Mouse (Mus musculus) thymus, postnatal 0 days (tissue): ENCODE data around the gene Myo18a. TPM values are rescaled to one million over a fixed set of nuclear protein-coding genes. Genes with fewer than 3 reads are reported as not detected.
"Not testable (repeated sequence)": the region's sequence is repeated elsewhere in the genome, so short reads cannot be mapped to it uniquely, and the experiment has no call there.

Source experiments
- DNase-seq: peaks from one replicate; pipeline ENCODE4 v3.0.0-alpha.2; 2015; ENCODE audit warnings: low spot score
- polyA plus RNA-seq: library from polyadenylated mRNA; unstranded; fragments of >200 nt; fragmentation: Nextera tagmentation; extraction: Ambion mirVana; gene quantifications from 2 replicates; pipeline ENCODE4 v1.2.1, GENCODE M21; 2015

Myo18a gene
- 25.5 and 27.5 TPM in 2 replicates for polyA plus RNA-seq

DNA sequence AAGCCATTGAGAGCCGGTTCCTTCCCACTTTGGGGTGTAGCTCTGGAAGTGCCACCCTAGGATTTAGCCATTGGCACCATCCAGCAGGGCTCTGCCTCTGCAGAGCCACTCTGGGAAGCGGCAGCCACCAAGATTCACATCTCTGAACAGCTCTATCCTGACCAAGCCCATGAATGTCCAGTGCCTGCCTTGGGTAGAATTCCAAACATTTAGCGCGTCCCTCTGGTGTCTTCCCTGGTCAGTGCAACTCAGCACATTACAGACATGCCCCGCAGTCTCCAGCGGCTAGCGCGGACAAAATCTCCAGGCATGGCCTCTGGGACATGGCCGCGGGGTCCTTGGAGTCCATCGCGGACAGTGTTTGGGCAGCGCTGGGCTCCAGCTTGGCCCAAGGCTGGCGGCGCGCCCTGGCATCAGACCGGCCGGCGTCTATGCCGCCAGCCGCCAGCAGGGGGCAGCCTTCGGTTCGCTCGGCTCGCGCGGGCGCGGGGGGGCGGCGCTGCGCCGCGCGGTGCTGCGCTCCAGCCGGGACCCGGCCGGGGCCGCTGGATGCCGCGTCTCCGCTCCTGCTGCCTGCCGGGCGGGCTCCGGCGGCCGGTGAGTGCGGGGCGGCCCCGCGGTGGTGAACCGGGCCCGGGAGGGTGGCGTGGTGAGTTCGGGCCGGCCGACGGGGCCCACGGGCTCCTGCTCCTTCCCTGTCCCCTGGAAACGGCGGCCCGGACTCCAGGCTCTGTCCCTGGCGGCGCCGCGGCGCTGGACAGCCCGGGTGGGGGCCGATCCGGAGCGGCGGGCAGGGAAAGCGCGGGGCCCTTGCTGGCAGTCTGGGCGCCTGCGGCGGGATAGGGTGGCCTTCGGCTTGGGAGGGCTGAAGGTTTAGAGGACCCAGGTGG is at the start of gene Myo18a:
Myo18a (plus strand) TSS at position 464 of the 890 bp plus-strand sequence.
- DNase-seq: peak; percentile 83

DNA sequence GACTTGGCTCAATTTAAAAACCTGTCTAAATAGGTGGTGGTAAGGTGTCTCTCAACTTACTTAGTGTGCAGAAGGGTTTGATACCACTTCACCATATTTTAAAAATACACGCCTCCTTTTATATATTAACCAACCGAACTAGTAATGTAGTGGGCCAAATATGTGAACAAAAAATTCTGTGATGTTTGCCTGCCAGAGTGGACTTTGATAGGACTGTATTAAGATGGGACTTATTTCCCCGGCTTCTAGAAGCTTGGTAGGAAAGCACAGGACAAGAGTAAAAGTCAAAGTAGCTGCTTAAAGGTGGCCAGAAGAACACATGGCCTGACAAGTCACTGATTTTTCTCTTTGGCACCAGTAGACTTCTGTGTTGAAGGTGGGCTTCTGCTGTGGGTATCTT is 49.3 kb upstream of the Myo18a start:
- DNase-seq: no peak

DNA sequence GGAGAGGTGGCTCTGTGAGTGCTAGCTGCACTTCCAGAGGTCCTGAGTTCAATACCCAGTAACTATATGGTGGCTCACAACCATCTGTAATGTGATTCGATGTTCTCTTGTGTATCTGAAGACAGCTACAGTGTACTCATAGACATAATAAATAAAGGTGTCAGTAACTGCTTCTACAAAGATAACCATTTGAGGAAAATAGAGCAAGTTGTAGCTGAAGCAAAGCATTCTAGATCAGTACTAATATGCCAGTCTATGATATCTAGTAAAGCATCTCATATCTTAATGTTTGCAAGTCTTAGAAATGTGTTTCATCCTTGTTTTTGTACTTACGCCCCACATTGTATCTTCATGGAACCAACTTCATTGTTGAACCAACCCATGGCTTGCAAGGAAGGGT is 44.0 kb upstream of the Myo18a start:
- no peak for DNase-seq

DNA sequence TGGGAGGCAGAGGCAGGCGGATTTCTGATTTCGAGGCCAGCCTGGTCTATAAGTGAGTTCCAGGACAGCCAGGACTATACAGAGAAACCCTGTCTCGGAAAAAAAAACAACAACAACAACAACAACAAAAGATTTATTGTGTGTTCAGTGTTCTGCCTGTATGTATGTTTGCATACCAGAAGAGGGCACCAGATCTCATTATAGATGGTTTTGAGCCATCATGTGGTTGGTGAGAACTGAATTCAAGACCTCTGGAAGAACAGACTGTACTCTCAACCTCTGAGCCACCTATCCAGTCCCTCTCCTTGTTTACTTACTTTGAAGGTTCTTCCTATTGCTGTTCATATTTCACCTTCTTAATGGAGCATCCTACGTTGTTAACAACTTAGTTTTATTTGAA is 41.7 kb upstream of the Myo18a start:
- DNase-seq: no peak

DNA sequence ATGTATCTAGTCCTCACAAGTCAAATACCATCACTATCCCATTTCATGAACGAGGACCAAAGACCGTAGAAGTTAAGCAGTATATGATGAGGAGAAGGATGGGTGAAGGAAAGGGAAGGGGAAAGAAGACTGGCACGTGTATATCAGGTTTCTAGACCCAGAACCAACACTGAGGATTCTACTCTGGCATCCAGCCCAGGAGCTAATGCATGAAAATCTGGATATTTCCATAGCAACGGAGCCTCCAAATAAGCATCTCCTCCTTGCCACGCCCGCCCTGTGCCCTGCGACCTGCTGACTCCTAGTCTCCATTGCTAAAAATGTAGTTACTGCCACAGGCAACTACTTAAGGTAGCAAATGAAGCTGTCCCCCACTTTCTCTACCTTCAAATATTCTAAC is 38.3 kb upstream of the Myo18a start:
- no peak for DNase-seq

DNA sequence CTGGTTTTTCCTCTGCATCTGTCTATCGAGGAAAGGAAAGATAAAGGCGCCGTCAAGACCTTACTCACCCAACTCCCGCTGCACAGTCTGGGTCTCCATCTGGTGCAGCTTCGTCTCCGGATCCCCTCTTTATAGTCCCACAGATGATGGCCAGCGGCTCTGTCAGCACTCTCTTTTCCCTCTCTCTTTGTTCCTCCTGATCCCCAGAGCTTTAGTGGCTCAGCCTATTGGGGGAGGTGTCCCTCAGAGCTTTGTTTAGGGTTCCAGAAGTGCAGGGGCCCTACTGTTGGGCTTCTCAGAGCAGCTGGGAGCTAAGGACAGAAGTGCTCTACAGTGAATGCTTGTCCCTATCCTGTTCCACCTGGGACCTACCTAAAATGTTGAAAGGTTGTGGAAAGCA is 37.9 kb upstream of the Myo18a start, which contains the start of gene Cryba1:
Cryba1 (minus strand) TSS at position 101 of the 400 bp plus-strand sequence.
- no peak for DNase-seq

DNA sequence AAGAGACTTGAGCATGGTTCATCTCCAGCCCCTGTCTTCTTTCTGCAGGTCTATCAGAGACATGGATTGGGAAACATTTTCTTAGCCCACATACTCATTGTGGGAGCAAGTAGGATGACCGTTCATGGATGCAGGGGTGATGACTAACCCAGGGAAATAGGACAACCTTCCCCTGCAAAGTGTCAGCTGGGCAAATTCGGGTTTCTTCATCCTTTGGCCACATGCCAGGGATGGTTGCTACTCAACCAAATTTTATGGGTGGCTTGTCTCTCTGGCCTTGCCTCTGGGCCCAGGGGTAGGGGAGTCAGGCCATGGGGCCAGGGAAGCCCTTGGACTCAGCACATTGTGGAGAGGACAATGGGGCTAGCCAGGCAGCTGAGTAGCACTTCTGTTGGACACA is 34.5 kb upstream of the Myo18a start:
- DNase-seq: no peak

DNA sequence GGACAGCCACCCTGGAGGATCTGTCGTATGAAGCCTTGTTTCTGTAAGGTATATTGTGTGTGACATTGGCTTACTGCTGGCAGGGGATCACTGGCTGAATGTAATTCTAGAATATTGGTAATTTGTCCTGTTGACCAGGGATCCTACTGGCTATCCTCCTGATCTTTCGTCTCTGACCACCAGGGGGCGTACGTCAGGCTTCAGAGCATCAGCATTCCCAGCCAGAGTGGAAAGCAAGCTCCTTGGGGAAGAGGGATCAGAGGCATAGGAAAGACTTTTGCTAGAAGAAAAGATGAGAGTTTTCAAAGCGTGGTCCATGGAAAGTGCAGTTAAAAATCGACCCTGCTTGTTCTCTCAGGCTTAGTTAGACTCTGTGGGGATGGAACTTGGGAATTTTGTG is 25.8 kb upstream of the Myo18a start:
- peak; percentile 60 for DNase-seq

DNA sequence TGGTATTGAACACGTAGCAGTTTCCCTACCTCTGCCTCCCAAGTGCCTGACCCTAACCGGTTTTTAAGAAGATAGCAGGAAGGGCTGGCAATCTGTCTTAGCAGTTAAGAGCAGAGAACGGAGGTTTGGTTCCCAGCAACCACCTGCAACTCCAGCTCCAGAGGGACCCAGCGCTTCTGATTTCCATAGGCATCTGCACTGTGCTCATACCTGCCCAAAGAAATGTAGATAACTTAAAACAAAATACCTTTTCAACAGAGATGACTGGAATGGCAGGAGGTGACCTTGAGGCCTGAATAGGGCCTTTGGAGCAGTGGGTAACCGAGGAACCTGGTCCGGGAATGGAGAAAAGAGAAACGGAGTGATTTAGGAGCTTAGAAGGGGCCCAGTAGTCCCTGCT is 24.5 kb upstream of the Myo18a start:
- no peak for DNase-seq

DNA sequence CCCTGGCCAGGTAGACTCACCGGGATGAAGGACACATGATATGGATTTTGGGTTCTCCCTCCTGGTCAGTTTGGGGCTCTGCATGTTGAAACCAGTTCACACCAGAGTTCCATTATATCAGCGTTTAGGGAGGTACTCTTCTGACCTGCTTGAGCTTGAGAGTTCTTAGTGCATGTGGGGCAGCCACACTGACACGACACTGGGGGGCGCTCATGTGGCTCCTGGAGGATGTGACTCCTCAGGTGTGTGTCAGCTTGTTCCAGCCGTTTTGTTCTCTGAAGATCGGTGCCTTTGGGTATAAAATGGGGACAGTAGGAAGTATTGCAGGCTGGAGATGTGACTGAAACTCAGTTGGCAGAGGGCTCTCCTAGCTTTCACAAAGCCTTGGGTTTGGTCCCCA is 19.1 kb upstream of the Myo18a start:
- DNase-seq: peak; percentile 58

DNA sequence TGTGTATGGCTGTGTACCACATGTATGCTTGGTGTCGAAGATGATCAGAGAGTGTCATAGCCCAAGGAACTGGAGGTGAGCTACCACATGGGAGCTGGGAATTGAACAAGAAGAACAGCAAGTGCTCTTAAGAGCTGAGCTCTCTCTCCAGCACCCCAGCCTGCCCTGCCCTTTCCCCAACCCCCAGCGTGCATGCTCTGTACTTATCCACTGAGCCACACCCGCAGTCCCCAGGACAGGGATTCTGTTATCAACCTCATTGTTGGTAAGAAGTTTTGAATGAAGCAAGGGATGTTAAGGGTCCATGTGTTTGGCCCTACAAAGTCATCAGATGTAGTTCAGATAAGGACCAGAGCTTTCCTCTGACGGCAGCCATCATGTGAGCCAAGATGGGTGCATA is 16.4 kb upstream of the Myo18a start:
- no peak for DNase-seq

DNA sequence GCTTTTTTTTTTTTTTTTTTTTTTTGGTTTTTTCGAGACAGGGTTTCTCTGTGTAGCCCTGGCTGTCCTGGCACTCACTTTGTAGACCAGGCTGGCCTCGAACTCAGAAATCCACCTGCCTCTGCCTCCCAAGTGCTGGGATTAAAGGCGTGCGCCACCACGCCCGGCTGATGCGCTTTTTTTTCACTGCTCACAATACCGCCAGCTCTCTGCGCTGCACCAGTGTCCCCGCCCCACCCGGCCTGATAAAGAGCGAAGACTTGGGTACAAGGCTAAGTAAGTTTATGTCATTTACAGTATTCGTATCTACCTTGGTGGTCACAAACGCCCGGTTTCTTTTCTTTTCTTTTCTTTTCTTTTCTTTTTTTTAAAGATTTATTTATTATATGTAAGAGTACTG is 15.9 kb upstream of the Myo18a start:
- not testable (repeated sequence) for DNase-seq

DNA sequence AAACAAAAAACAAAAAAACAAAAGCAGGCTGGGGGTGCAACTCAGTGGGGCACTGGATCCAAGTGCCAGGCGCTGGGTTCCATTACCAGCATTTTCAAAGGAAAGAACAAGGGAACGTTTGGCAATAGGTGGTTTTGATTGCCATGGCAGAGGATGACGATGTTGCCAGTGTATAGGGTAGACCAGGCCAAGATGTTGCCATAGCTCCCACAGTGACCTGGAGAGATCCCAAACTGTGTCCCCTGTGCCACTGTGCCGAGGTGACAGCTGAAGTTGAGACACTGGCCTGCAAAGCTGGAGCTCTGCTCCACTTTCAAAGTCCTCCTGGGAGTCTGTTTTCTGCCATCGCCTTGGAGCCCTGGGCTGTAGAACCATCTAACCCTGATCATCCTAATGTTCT is 14.1 kb upstream of the Myo18a start:
- no peak for DNase-seq

DNA sequence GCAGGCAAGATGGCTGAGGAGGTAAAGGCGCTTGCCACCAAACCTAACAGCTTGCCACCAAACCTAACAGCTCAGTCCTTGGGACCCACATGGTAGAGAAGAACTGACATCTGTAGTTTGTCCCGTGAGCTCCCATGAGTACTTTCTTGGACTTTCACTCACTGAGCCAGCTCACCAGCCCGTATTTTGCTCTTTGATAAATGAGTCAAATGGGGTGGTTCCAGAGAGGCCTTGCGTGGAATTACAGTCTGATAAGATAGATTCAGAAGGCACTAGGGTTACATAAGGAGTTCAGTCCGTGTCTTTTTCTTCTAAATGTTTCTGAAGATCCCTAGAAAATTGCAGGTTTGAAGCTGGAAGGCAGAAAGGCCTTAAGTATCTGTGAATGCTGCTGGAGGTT is 10.5 kb upstream of the Myo18a start:
- DNase-seq: no peak

DNA sequence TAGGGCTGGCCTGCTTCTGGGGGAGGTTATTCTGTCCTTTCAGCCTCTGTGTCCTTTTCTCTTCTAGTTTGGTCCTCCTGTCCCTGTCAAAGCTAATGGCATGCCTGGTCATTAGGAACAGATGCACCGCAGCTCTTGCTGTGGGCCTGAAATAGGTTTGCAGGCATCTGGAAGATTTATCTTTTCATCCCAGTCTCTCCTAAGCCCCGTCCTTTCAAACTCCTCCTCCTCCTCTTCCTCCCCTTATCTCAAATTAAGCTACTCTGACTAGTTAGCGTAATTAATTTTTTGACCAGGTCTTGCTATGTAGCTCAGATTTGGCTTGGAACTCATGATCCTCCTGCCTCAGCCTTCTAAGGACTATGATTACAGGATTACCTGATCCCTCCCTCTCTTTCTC is 9.6 kb upstream of the Myo18a start:
- DNase-seq: no peak

DNA sequence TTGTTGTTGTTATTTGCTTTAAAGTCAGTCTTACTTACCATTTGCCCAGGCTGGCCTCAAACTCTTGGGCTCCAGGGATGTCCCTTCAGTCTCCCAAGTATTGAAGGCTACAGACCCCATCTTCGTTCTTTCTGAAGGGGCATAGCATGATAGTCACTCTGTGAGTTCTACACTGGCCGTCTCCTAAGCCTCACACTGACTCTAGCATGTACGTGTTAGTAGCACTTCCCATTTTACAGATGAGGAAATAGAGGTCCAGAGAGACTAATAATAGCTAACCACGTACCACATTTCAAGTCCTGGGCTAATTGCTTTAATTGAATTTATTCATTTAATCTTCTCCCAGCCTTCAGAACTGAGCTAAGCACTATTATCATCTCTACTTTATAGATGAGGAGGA is 3.0 kb upstream of the Myo18a start:
- no peak for DNase-seq

DNA sequence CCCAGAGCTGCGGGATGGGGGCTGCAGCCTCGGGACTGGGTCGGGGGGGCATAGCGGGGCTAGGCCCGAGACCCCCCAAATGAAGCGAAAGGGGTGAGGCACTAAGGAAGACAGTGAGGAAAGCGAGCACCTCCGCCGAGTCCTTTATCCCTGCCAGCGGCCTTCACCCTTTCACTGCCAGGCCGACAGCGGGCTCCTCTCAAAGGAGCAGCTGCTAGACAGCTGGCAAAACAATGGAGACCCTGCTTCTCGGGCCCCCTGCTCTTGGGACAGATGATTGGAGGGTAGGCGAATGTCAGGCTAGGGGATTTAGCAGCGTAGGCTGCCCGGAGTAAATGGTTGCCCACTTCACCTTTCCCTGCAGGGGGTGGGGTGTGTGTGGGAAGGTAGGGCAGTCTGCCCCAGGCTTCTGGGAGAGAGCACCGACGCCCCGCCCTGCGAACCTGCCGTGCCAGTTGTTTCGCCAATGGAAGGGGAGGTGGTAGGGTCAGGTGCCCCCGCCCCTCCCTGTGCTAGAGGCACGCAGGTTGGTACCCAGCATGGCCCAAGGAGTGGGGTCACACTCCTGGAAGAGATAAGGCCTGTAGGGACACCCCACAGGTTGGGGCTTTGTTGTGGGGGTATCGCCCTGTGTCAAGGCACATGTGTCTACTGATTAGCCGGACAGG is 761 bp downstream of the Myo18a start:
- peak; percentile 53 for DNase-seq

DNA sequence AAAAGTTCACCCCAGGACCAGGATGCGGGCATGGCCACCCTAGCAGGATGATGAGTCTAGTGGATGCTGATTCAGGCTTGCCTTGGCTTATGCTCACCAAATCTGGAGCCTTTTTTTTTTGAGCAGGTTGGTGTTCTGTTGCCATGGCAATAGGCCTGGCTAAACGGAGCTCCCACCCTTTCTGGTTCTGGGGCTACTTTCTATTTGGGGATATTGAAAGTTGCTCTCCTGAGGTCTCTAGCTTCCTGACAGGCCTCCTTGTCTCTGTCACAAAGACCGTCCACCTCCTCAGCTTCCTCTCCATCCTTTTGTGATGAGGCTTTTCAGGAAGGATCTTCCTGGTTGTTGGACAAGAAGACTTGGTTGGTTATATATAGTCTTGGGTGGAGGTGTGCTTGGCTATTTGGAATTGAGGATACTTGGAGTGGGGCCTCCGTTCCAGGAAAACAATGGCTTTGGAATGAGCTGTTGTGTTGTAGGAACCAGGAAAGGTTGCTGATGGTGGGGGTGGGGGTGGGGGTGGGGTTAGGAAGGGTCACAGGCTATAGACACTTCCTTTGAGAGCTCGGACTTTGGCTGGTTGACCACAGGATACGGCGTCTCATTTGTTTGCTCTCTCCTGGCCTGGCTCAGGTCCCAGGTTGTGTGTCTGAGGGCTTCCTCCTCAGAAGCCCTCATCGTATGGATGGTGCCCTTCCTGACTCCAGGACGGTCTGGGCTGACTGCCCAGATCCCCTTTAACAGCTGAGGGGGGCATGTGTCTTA is 1.8 kb downstream of the Myo18a start:
- DNase-seq: no peak

DNA sequence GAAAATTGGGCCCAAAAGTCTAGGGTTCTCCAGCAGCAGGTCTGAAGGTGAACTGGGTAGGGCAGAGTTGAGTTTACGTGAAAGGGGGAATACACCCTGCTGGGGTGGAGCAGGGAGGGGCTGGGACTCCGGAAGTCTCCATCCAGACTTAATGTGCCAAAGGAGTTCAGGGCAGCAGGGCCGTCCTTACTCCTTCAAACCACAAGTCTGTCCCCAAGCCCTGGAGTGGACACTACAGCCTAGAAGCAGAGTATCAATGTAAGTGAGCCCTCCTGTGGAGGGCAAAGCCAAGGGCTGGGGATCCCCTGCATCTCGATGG is 2.4 kb downstream of the Myo18a start:
- no peak for DNase-seq

DNA sequence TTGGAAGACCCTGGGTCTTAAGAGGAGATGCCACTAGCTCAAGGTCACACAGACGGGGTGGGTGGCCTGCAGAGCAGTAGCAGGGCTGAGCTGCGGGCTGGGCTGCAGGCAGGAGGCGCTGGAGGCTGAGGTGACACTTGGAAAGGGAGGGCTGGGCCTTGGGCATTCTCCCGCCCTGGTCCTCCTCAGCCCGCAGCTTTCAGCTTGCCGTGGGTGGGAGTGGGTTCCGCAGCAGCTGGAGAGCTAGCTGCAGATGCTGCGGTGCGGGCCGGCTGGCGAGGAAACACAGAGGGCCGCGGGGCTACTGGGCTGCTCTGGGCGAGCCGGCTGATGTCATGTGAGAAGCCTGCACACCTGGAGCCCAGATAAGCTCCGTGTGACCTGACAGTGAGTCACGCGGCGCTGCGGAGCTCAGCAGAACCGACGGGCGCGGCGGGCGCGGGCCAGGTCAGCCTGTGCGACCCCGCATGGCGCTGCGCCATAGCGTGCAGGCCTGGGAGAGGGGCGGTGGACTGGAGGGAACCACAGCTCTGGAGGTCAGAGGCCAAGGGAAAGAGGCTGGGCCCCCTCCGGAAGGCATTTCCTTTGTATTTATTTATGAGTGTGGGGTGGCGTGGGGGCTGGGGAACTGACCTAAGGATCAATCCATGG is 3.4 kb downstream of the Myo18a start:
- DNase-seq: peak; percentile 65

DNA sequence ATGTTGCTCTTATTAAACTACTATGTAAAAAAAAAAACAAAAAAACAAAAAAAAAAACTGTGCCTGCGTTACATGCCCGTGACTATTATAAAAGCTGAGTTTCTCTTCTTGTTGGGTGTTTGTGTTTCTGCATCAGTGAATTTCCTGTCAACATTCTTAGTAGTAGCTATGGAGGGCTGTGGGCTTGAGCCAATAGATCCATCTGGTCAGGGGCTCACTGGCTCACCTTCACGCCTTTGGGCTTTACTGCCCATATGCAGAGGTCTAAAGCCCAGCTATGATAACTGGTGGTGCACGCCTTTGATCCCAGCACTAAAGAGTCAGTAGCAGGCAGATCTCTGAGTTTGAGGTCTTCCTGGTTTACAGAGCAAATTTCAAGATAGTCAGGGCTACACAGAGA is 6.5 kb downstream of the Myo18a start:
- no peak for DNase-seq

DNA sequence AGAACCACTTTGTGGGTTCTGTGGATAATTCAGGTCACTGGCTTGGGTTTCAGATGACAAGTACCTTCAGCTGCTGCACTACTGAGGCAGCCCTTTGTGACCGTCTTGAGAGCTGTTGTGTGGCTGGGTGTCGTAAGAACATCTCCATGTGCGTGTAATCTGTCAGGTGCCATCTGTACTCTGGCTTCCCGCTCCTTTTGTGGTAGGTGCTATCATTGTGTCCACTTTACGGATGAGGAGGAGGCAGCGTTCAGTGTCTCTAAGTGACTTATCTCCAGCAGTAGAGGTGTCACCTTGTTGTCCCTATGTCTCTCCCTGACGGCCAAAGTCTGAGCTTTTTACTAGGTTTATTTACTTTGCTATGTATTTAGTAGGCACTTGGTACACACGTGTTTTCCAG is 7.3 kb downstream of the Myo18a start:
- DNase-seq: peak; percentile 26
